Mouse (Mus musculus) erythroblast, embryonic 14.5 days (primary cell): Measurements from ENCODE around the gene H2-Q2.

Source experiments
- GATA1 ChIP-seq: IDR thresholded peaks from 2 replicates; pipeline ENCODE4 v1.6.1; 2012; ENCODE audit warnings: low read length, inconsistent platforms, mixed read lengths
- TAL1 ChIP-seq: IDR thresholded peaks from 3 replicates; pipeline ENCODE4 v1.6.1; 2012; ENCODE audit warnings: low read length, inconsistent platforms, mixed read lengths

DNA sequence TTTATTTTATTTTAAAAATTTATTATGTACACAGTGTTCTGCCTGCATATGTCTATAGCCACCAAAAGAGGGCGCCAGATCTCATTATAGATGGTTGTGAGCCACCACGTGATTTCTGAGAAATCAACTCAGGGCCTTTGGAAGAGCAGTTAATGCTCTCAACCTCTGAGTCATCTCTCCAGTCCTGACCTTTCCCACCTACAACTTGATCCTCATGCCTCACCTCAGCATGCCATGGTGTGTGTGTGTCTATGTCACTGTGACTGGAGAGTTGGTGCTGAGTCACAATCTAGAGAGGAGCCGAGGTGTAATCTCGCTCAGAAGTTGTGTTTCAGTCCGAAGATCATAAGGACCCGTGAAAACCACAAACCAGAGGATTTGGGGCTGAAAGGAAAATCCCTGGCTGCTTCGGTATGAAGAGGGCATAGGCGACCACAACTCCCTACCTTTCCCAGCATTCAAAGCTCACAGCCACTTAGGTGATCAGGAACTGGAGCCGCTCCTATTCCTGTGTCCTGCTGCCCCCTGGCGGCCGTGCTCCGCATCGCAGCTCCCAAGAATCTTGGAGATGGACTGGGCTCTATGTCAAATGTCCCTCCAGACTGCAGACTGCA is 40.3 kb upstream of the H2-Q2 start:
- TF ChIP-seq GATA1 (no peak), TAL1 (no peak)
